Mouse (Mus musculus): ENCODE measurements at regions not wholly inside any gene's neighbourhood (a gene's known extent, or its start where the extent isn't known, plus 50 kb on each side); places are given as distances from the start of the nearest gene placed in this dataset.

GRCm38 (mm10) chr8:76038526-76038925 is 590.0 kb downstream of the Iqcm start:
- Histone ChIP-seq H3K36me3 (replicated peaks) (no peaks in the 10 kb centered on the region), H3K4me1 (ENCODE audit: insufficient read depth, low read depth, low read length) (no peaks in the 10 kb centered on the region), H3K9me3 (replicated peaks) (peaks cover 3% of the 10 kb centered on the region; the same call in 1 of the 2 replicates), H3K27me3 (ENCODE audit: insufficient read depth, low read length) (no peaks in the 10 kb centered on the region), H3K4me3 (ENCODE audit: low read depth, low read length) (no peak overlapping the region)
- DNase-seq (ENCODE audit: low spot score) (no peak), ATAC-seq (ENCODE audit: extremely low read depth, insufficient number of reproducible peaks, low FRiP score, poor library complexity, severe bottlenecking) (no peak)
- TF ChIP-seq CTCF (IDR thresholded peaks at IDR 0.05; ENCODE audit: low read depth, low read length): no peak
- no peak for TF ChIP-seq POLR2AphosphoS5 (IDR thresholded peaks at IDR 0.05; ENCODE audit: insufficient replicate concordance, low read depth, low read length)
- TF ChIP-seq GATA2 (IDR thresholded peaks at IDR 0.05; ENCODE audit: borderline replicate concordance, low read depth, low read length): no peak
- no peak for TF ChIP-seq TAL1 (conservative IDR thresholded peaks at IDR 0.05; ENCODE audit: low read depth, low read length)
- no peak for TF ChIP-seq GATA1 (IDR thresholded peaks at IDR 0.05; ENCODE audit: borderline replicate concordance, low read length)

- TF ChIP-seq TAL1 (conservative IDR thresholded peaks at IDR 0.05; ENCODE audit: low read depth, low read length): no peak
- TF ChIP-seq GATA2 (IDR thresholded peaks at IDR 0.05; ENCODE audit: borderline replicate concordance, low read depth, low read length): no peak
- TF ChIP-seq POLR2AphosphoS5 (IDR thresholded peaks at IDR 0.05; ENCODE audit: insufficient replicate concordance, low read depth, low read length): no peak
- TF ChIP-seq GATA1 (IDR thresholded peaks at IDR 0.05; ENCODE audit: borderline replicate concordance, low read length): no peak
- no peak for TF ChIP-seq CTCF (IDR thresholded peaks at IDR 0.05; ENCODE audit: low read depth, low read length)
- Histone ChIP-seq H3K27me3 (ENCODE audit: insufficient read depth, low read length) (no peaks in the 10 kb centered on the region), H3K9me3 (replicated peaks) (no peaks in the 10 kb centered on the region), H3K4me3 (ENCODE audit: low read depth, low read length) (no peak overlapping the region), H3K36me3 (replicated peaks) (no peaks in the 10 kb centered on the region), H3K4me1 (ENCODE audit: insufficient read depth, low read depth, low read length) (no peaks in the 10 kb centered on the region)
- ATAC-seq (ENCODE audit: extremely low read depth, insufficient number of reproducible peaks, low FRiP score, poor library complexity, severe bottlenecking): no peak
- DNase-seq (ENCODE audit: low spot score): no peak
Measured at GRCm38 (mm10) chr8:76052003-76052402, 603.5 kb downstream of the Iqcm start.

GRCm38 (mm10) chr8:76067721-76068120 is 619.2 kb downstream of the Iqcm start:
- no peak overlapping the region for H3K4me3 ChIP-seq (ENCODE audit: low read depth, low read length)
- ATAC-seq (ENCODE audit: extremely low read depth, insufficient number of reproducible peaks, low FRiP score, poor library complexity, severe bottlenecking) (peak; percentile 40; the same call in 1 of the 2 replicates), DNase-seq (ENCODE audit: low spot score) (peak; percentile 1)
- TF ChIP-seq GATA1 (IDR thresholded peaks at IDR 0.05; ENCODE audit: borderline replicate concordance, low read length) (no peak), POLR2AphosphoS5 (IDR thresholded peaks at IDR 0.05; ENCODE audit: insufficient replicate concordance, low read depth, low read length) (no peak), CTCF (IDR thresholded peaks at IDR 0.05; ENCODE audit: low read depth, low read length) (no peak), TAL1 (conservative IDR thresholded peaks at IDR 0.05; ENCODE audit: low read depth, low read length) (no peak), GATA2 (IDR thresholded peaks at IDR 0.05; ENCODE audit: borderline replicate concordance, low read depth, low read length) (no peak)
- no peaks in the 10 kb centered on the region for H3K27me3 ChIP-seq (ENCODE audit: insufficient read depth, low read length)
- no peaks in the 10 kb centered on the region for H3K4me1 ChIP-seq (ENCODE audit: insufficient read depth, low read depth, low read length)
- no peaks in the 10 kb centered on the region for H3K9me3 ChIP-seq (replicated peaks)
- no peaks in the 10 kb centered on the region for H3K36me3 ChIP-seq (replicated peaks)

- Histone ChIP-seq H3K9me3 (replicated peaks) (no peaks in the 10 kb centered on the region), H3K4me1 (ENCODE audit: insufficient read depth, low read depth, low read length) (no peaks in the 10 kb centered on the region), H3K4me3 (ENCODE audit: low read depth, low read length) (no peak overlapping the region), H3K36me3 (replicated peaks) (no peaks in the 10 kb centered on the region), H3K27me3 (ENCODE audit: insufficient read depth, low read length) (no peaks in the 10 kb centered on the region)
- TF ChIP-seq GATA1 (IDR thresholded peaks at IDR 0.05; ENCODE audit: borderline replicate concordance, low read length): no peak
- TF ChIP-seq GATA2 (IDR thresholded peaks at IDR 0.05; ENCODE audit: borderline replicate concordance, low read depth, low read length): no peak
- no peak for TF ChIP-seq TAL1 (conservative IDR thresholded peaks at IDR 0.05; ENCODE audit: low read depth, low read length)
- no peak for TF ChIP-seq CTCF (IDR thresholded peaks at IDR 0.05; ENCODE audit: low read depth, low read length)
- no peak for TF ChIP-seq POLR2AphosphoS5 (IDR thresholded peaks at IDR 0.05; ENCODE audit: insufficient replicate concordance, low read depth, low read length)
- ATAC-seq (ENCODE audit: extremely low read depth, insufficient number of reproducible peaks, low FRiP score, poor library complexity, severe bottlenecking) (no peak), DNase-seq (ENCODE audit: low spot score) (no peak)
Measured at GRCm38 (mm10) chr8:76072671-76073351, 624.3 kb downstream of the Iqcm start.

GRCm38 (mm10) chr8:76120587-76121145 is 672.2 kb downstream of the Iqcm start:
- no peaks in the 10 kb centered on the region for H3K27me3 ChIP-seq (ENCODE audit: insufficient read depth, low read length)
- H3K9me3 ChIP-seq (replicated peaks): no peaks in the 10 kb centered on the region
- no peaks in the 10 kb centered on the region for H3K4me1 ChIP-seq (ENCODE audit: insufficient read depth, low read depth, low read length)
- H3K36me3 ChIP-seq (replicated peaks): no peaks in the 10 kb centered on the region
- no peak for DNase-seq (ENCODE audit: low spot score)
- no peak overlapping the region for H3K4me3 ChIP-seq (ENCODE audit: low read depth, low read length)
- no peak for TF ChIP-seq TAL1 (conservative IDR thresholded peaks at IDR 0.05; ENCODE audit: low read depth, low read length)
- TF ChIP-seq POLR2AphosphoS5 (IDR thresholded peaks at IDR 0.05; ENCODE audit: insufficient replicate concordance, low read depth, low read length): no peak
- no peak for TF ChIP-seq GATA1 (IDR thresholded peaks at IDR 0.05; ENCODE audit: borderline replicate concordance, low read length)
- TF ChIP-seq GATA2 (IDR thresholded peaks at IDR 0.05; ENCODE audit: borderline replicate concordance, low read depth, low read length): no peak
- no peak for TF ChIP-seq CTCF (IDR thresholded peaks at IDR 0.05; ENCODE audit: low read depth, low read length)
- no peak for ATAC-seq (ENCODE audit: extremely low read depth, insufficient number of reproducible peaks, low FRiP score, poor library complexity, severe bottlenecking)

GRCm38 (mm10) chr8:76127486-76127885 is 679.0 kb downstream of the Iqcm start:
- H3K9me3 ChIP-seq (replicated peaks): no peaks in the 10 kb centered on the region
- DNase-seq (ENCODE audit: low spot score): no peak
- H3K4me1 ChIP-seq (ENCODE audit: insufficient read depth, low read depth, low read length): no peaks in the 10 kb centered on the region

More at GRCm38 (mm10) chr8:76127486-76127885, 679.0 kb downstream of the Iqcm start:
- H3K4me3 ChIP-seq (ENCODE audit: low read depth, low read length): no peak overlapping the region
- TF ChIP-seq TAL1 (conservative IDR thresholded peaks at IDR 0.05; ENCODE audit: low read depth, low read length) (no peak), GATA1 (IDR thresholded peaks at IDR 0.05; ENCODE audit: borderline replicate concordance, low read length) (no peak), CTCF (IDR thresholded peaks at IDR 0.05; ENCODE audit: low read depth, low read length) (no peak), POLR2AphosphoS5 (IDR thresholded peaks at IDR 0.05; ENCODE audit: insufficient replicate concordance, low read depth, low read length) (no peak), GATA2 (IDR thresholded peaks at IDR 0.05; ENCODE audit: borderline replicate concordance, low read depth, low read length) (no peak)
- ATAC-seq (ENCODE audit: extremely low read depth, insufficient number of reproducible peaks, low FRiP score, poor library complexity, severe bottlenecking): no peak
- no peaks in the 10 kb centered on the region for H3K27me3 ChIP-seq (ENCODE audit: insufficient read depth, low read length)
- no peaks in the 10 kb centered on the region for H3K36me3 ChIP-seq (replicated peaks)
